Mouse (Mus musculus): ENCODE results near the gene Vegfa. TPM values are rescaled to one million over a fixed set of nuclear protein-coding genes. Genes with fewer than 3 reads are reported as not detected.
"Not testable (repeated sequence)": the region's sequence is repeated elsewhere in the genome, so short reads cannot be mapped to it uniquely, and the experiment has no call there.

Gene Vegfa
- polyA plus RNA-seq, 1 experiment from 2014 or later = 7.7 TPM

- Histone ChIP-seq H3K27ac (ENCODE audit: low read depth) (no peak overlapping the region), H3K4me3 (ENCODE audit: low read depth, low read length) (no peak overlapping the region), H3K4me1 (ENCODE audit: insufficient read depth) (no peaks in the 10 kb centered on the region), H3K9ac (no peak overlapping the region), H3K27me3 (ENCODE audit: insufficient read depth, low read length) (no peaks in the 10 kb centered on the region), H3K36me3 (ENCODE audit: insufficient read depth) (no peaks in the 10 kb centered on the region), H3K9me3 (ENCODE audit: low read depth, low read length) (no peaks in the 10 kb centered on the region), H3K4me2 (no peak overlapping the region)
- WGBS = 58% methylated on average over 15 of the region's 15 CpGs
- DNase-seq (no peak), ATAC-seq (ENCODE audit: insufficient read depth) (no peak)
- TF ChIP-seq CTCF (IDR thresholded peaks at IDR 0.05; ENCODE audit: low read depth) = no peak
These were observed 28.3 kb downstream of the Vegfa start for GRCm38 (mm10) chr17:46003717-46004481.

GRCm38 (mm10) chr17:45999366-45999940 lies 32.7 kb downstream of the Vegfa start:
- no peaks in the 10 kb centered on the region for H3K27me3 ChIP-seq (ENCODE audit: insufficient read depth, low read length)
- no peak for ATAC-seq (ENCODE audit: insufficient read depth)
- TF ChIP-seq CTCF (IDR thresholded peaks at IDR 0.05; ENCODE audit: low read depth) = no peak
- no peak overlapping the region for H3K27ac ChIP-seq (ENCODE audit: low read depth)
- H3K9me3 ChIP-seq (ENCODE audit: low read depth, low read length) = no peaks in the 10 kb centered on the region
- DNase-seq = no peak
- no peak overlapping the region for H3K4me3 ChIP-seq (ENCODE audit: low read depth, low read length)
- H3K36me3 ChIP-seq (ENCODE audit: insufficient read depth) = no peaks in the 10 kb centered on the region
- no peak overlapping the region for H3K4me2 ChIP-seq
- 62% methylated on average over 9 of the region's 9 CpGs for WGBS
- peaks cover 7% of the 10 kb centered on the region for H3K4me1 ChIP-seq (ENCODE audit: insufficient read depth)
- H3K9ac ChIP-seq = no peak overlapping the region

- no peak for ATAC-seq (ENCODE audit: insufficient read depth)
- H3K27me3 ChIP-seq (ENCODE audit: insufficient read depth, low read length) = no peaks in the 10 kb centered on the region
These were observed 33.8 kb downstream of the Vegfa start for GRCm38 (mm10) chr17:45998363-45998762.

GRCm38 (mm10) chr17:45996921-45997444 lies 35.2 kb downstream of the Vegfa start:
- no peaks in the 10 kb centered on the region for H3K9me3 ChIP-seq (ENCODE audit: low read depth, low read length)
- H3K9ac ChIP-seq = no peak overlapping the region
- WGBS = 67% methylated on average over 9 of the region's 9 CpGs
- no peak overlapping the region for H3K4me3 ChIP-seq (ENCODE audit: low read depth, low read length)
- no peak overlapping the region for H3K27ac ChIP-seq (ENCODE audit: low read depth)
- peaks cover 14% of the 10 kb centered on the region for H3K4me1 ChIP-seq (ENCODE audit: insufficient read depth)
- H3K4me2 ChIP-seq = no peak overlapping the region
- H3K27me3 ChIP-seq (ENCODE audit: insufficient read depth, low read length) = no peaks in the 10 kb centered on the region
- no peaks in the 10 kb centered on the region for H3K36me3 ChIP-seq (ENCODE audit: insufficient read depth)
- DNase-seq (no peak), ATAC-seq (ENCODE audit: insufficient read depth) (no peak)
- TF ChIP-seq CTCF (IDR thresholded peaks at IDR 0.05; ENCODE audit: low read depth) = no peak

More at GRCm38 (mm10) chr17:45998363-45998762, 33.8 kb downstream of the Vegfa start:
- no peak overlapping the region for H3K4me2 ChIP-seq
- H3K27ac ChIP-seq (ENCODE audit: low read depth) = no peak overlapping the region
- H3K9me3 ChIP-seq (ENCODE audit: low read depth, low read length) = no peaks in the 10 kb centered on the region
- TF ChIP-seq CTCF (IDR thresholded peaks at IDR 0.05; ENCODE audit: low read depth) = no peak
- WGBS = 23% methylated on average over 6 of the region's 6 CpGs
- peaks cover 14% of the 10 kb centered on the region for H3K4me1 ChIP-seq (ENCODE audit: insufficient read depth)
- DNase-seq = no peak
- H3K36me3 ChIP-seq (ENCODE audit: insufficient read depth) = no peaks in the 10 kb centered on the region
- no peak overlapping the region for H3K4me3 ChIP-seq (ENCODE audit: low read depth, low read length)
- no peak overlapping the region for H3K9ac ChIP-seq

GRCm38 (mm10) chr17:45994281-45994817 lies 37.8 kb downstream of the Vegfa start:
- no peaks in the 10 kb centered on the region for H3K36me3 ChIP-seq (ENCODE audit: insufficient read depth)
- DNase-seq (peak; percentile 72), ATAC-seq (ENCODE audit: insufficient read depth) (peak; percentile 62; the same call in 1 of the 2 replicates)
- no peak overlapping the region for H3K27ac ChIP-seq (ENCODE audit: low read depth)
- peaks cover 14% of the 10 kb centered on the region for H3K4me1 ChIP-seq (ENCODE audit: insufficient read depth)
- H3K4me2 ChIP-seq = peak overlapping the region; percentile 15; the same call in 1 of the 2 replicates
- 22% methylated on average over 11 of the region's 11 CpGs for WGBS
- 0 out of 2 replicates have a peak overlapping the region, but pooled peaks have one; percentile 20 for H3K9ac ChIP-seq
- no peak for TF ChIP-seq CTCF (IDR thresholded peaks at IDR 0.05; ENCODE audit: low read depth)
- H3K27me3 ChIP-seq (ENCODE audit: insufficient read depth, low read length) = no peaks in the 10 kb centered on the region
- no peak overlapping the region for H3K4me3 ChIP-seq (ENCODE audit: low read depth, low read length)
- no peaks in the 10 kb centered on the region for H3K9me3 ChIP-seq (ENCODE audit: low read depth, low read length)

GRCm38 (mm10) chr17:45986915-45987314 lies 45.3 kb downstream of the Vegfa start:
- no peak for DNase-seq

GRCm38 (mm10) chr17:45986374-45986773 lies 45.8 kb downstream of the Vegfa start:
- Histone ChIP-seq H3K36me3 (ENCODE audit: insufficient read depth) (no peaks in the 10 kb centered on the region), H3K27me3 (ENCODE audit: insufficient read depth, low read length) (no peaks in the 10 kb centered on the region), H3K9me3 (ENCODE audit: low read depth, low read length) (no peaks in the 10 kb centered on the region), H3K4me1 (ENCODE audit: insufficient read depth) (0 out of 2 replicates have a peak, but pooled peaks cover 2% of the 10 kb centered on the region), H3K4me2 (no peak overlapping the region), H3K9ac (no peak overlapping the region), H3K4me3 (ENCODE audit: low read depth, low read length) (no peak overlapping the region), H3K27ac (ENCODE audit: low read depth) (no peak overlapping the region)
- ATAC-seq (ENCODE audit: insufficient read depth) = no peak
- DNase-seq = no peak
- 73% methylated on average over 6 of the region's 6 CpGs for whole genome bisulfite sequencing
- TF ChIP-seq CTCF (IDR thresholded peaks at IDR 0.05; ENCODE audit: low read depth) = no peak

More at GRCm38 (mm10) chr17:45986915-45987314, 45.3 kb downstream of the Vegfa start:
- Histone ChIP-seq H3K36me3 (ENCODE audit: insufficient read depth) (no peaks in the 10 kb centered on the region), H3K4me2 (no peak overlapping the region), H3K4me3 (ENCODE audit: low read depth, low read length) (no peak overlapping the region), H3K4me1 (ENCODE audit: insufficient read depth) (0 out of 2 replicates have a peak, but pooled peaks cover 2% of the 10 kb centered on the region), H3K27me3 (ENCODE audit: insufficient read depth, low read length) (no peaks in the 10 kb centered on the region), H3K27ac (ENCODE audit: low read depth) (no peak overlapping the region), H3K9me3 (ENCODE audit: low read depth, low read length) (no peaks in the 10 kb centered on the region), H3K9ac (no peak overlapping the region)
- TF ChIP-seq CTCF (IDR thresholded peaks at IDR 0.05; ENCODE audit: low read depth) = no peak
- ATAC-seq (ENCODE audit: insufficient read depth) = no peak
- 89% methylated on average over 3 of the region's 3 CpGs for WGBS

GRCm38 (mm10) chr17:45983185-45983584 lies 49.0 kb downstream of the Vegfa start:
- H3K9ac ChIP-seq; H3K4me2 ChIP-seq; ATAC-seq (ENCODE audit: insufficient read depth); H3K4me1 ChIP-seq (ENCODE audit: insufficient read depth); H3K9me3 ChIP-seq (ENCODE audit: low read depth, low read length); H3K27ac ChIP-seq (ENCODE audit: low read depth); H3K36me3 ChIP-seq (ENCODE audit: insufficient read depth); H3K4me3 ChIP-seq (ENCODE audit: low read depth, low read length); DNase-seq; H3K27me3 ChIP-seq (ENCODE audit: insufficient read depth, low read length): not testable (repeated sequence)
- WGBS = 88% methylated on average over 1 of the region's 1 CpGs
